In the genomic region with DNA sequence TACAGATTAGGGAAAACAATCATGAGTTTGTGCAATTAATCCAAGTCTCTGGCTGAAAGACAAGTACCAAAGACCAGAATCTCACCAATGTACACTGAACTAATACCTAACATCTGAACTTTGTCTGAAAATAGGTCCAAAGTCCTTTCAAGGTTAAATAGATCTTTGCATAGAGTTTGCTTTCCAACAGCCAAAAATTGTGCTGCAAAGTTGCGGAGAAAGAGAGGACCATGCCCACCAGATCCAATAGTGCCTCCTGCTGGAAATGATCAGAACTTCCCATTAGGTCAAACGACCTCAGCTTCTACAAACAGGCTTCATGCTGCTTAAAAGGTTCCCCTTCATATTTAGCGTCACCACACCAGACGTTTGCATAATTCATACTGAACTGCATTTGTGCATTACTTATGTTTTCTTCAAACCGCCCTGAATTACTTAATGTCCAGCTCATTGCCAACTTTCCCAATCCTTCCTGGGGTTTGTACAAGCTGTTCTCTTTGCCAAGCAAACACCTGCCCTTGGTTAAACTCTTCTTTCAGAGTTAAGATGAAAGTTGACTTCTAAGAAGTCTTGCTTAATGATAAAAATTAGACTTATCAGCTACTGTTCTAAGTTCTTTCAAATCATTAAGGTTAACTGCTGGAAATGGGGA, we compare ENCODE assay signal across 1 mouse cellular context.
A peak's percentile ranks its signal among the peaks of the same experiment; 100 is the strongest.
TF ChIP-seq lines count a peak whose summit lies in the region.

No protein-coding gene starts in this region.

TF ChIP-seq in CH12.LX, 34 proteins besides CTCF, POLR2A, EP300 and RAD21 (continued from another document):
- TF ChIP-seq CHD2 (IDR thresholded peaks at IDR 0.05; ENCODE audit: low read length) (no peak), MEF2A (IDR thresholded peaks at IDR 0.05; ENCODE audit: borderline replicate concordance, low read depth, low read length) (no peak), RCOR1 (conservative IDR thresholded peaks at IDR 0.05; ENCODE audit: low read depth, low read length) (0 out of 2 replicates have a peak, but pooled peaks have one; percentile 20), ZKSCAN1 (IDR thresholded peaks at IDR 0.05; ENCODE audit: borderline replicate concordance, low read depth, low read length) (no peak), SIN3A (IDR thresholded peaks at IDR 0.05; ENCODE audit: low read length) (no peak; the same call in 1 of the 2 replicates), POLR2AphosphoS2 (IDR thresholded peaks at IDR 0.05; ENCODE audit: low read depth, low read length) (no peak), IRF4 (IDR thresholded peaks at IDR 0.05; ENCODE audit: low read depth, low read length) (peak; percentile 46; the same call in 1 of the 2 replicates), E2F4 (IDR thresholded peaks at IDR 0.05; ENCODE audit: insufficient replicate concordance, low read depth, low read length) (0 out of 2 replicates have a peak, but pooled peaks have one; percentile 46), ZMIZ1 (IDR thresholded peaks at IDR 0.05; ENCODE audit: low read depth, low read length) (no peak), USF2 (conservative IDR thresholded peaks at IDR 0.05; ENCODE audit: low read depth, low read length) (no peak), SMC3 (IDR thresholded peaks at IDR 0.05; ENCODE audit: low read depth, low read length) (peak; percentile 91), MXI1 (IDR thresholded peaks at IDR 0.05; ENCODE audit: low read depth, low read length) (no peak; the same call in 1 of the 2 replicates), PAX5 (IDR thresholded peaks at IDR 0.05; ENCODE audit: low read length) (no peak), GABPA (IDR thresholded peaks at IDR 0.05; ENCODE audit: insufficient replicate concordance, low read depth, low read length) (no peak), JUND (conservative IDR thresholded peaks at IDR 0.05; ENCODE audit: low read depth, low read length) (0 out of 2 replicates have a peak, but pooled peaks have one; percentile 21), UBTF (IDR thresholded peaks at IDR 0.05; ENCODE audit: low read depth, low read length) (no peak), NRF1 (IDR thresholded peaks at IDR 0.05; ENCODE audit: low read depth, low read length) (no peak), USF1 (IDR thresholded peaks at IDR 0.05; ENCODE audit: low read depth, low read length) (no peak), MAX (IDR thresholded peaks at IDR 0.05; ENCODE audit: low read length) (peak; percentile 60; the same call in 1 of the 2 replicates), ZC3H11A (IDR thresholded peaks at IDR 0.05; ENCODE audit: low read depth, low read length) (peak; percentile 78), ELF1 (IDR thresholded peaks at IDR 0.05; ENCODE audit: low read depth, low read length) (0 out of 2 replicates have a peak, but pooled peaks have one; percentile 22), KAT2A (IDR thresholded peaks at IDR 0.05; ENCODE audit: insufficient replicate concordance, low read length) (no peak), MAZ (IDR thresholded peaks at IDR 0.05; ENCODE audit: low read depth, low read length) (no peak), MAFK (IDR thresholded peaks at IDR 0.05; ENCODE audit: insufficient replicate concordance, low read length) (0 out of 2 replicates have a peak, but pooled peaks have one; percentile 30), HCFC1 (IDR thresholded peaks at IDR 0.05; ENCODE audit: low read depth, low read length) (no peak), MYC (IDR thresholded peaks at IDR 0.05; ENCODE audit: low read depth, low read length) (peak; percentile 75), NELFE (IDR thresholded peaks at IDR 0.05; ENCODE audit: low read depth, low read length) (no peak)
TF ChIP-seq in CH12.LX: peak in this region for 10.
